Mouse (Mus musculus) liver, embryonic 12.5 days (tissue): ENCODE measurements at regions not wholly inside any gene's neighbourhood (a gene's known extent, or its start where the extent isn't known, plus 50 kb on each side); places are given as distances from the start of the nearest gene placed in this dataset.

Experiments
- ATAC-seq: fragments of 200-750 bp; cut with Nextera tagmentation; 2 replicates; pipeline ENCODE4 v1.8.0; 2017; ENCODE audit warnings: moderate number of reproducible peaks, mild to moderate bottlenecking, moderate library complexity
- H3K27ac ChIP-seq: fragments of 300-500 bp; sonication (generic); 2 replicates; pipeline ENCODE4 v1.5.1; 2016; ENCODE audit warnings: mild to moderate bottlenecking
- H3K27me3 ChIP-seq: fragments of 300-500 bp; sonication (generic); replicated peaks from 2 replicates; pipeline ENCODE4 v1.6.1; 2016; ENCODE audit warnings: mild to moderate bottlenecking, moderate library complexity
- H3K36me3 ChIP-seq: fragments of 300-500 bp; sonication (generic); 2 replicates; pipeline ENCODE4 v1.6.1; 2016; ENCODE audit warnings: mild to moderate bottlenecking, moderate library complexity
- H3K4me1 ChIP-seq: fragments of 300-500 bp; sonication (generic); 2 replicates; pipeline ENCODE4 v1.6.1; 2016
- H3K4me2 ChIP-seq: fragments of 300-500 bp; sonication (generic); 2 replicates; pipeline ENCODE4 v1.6.1; 2016; ENCODE audit warnings: mild to moderate bottlenecking, moderate library complexity
- H3K4me3 ChIP-seq: fragments of 300-500 bp; sonication (generic); 2 replicates; pipeline ENCODE4 v1.5.1; 2016; ENCODE audit warnings: mild to moderate bottlenecking, moderate library complexity
- H3K9ac ChIP-seq: fragments of 300-500 bp; sonication (generic); 2 replicates; pipeline ENCODE4 v1.6.1; 2016; ENCODE audit warnings: mild to moderate bottlenecking, moderate library complexity
- H3K9me3 ChIP-seq: fragments of 300-500 bp; sonication (generic); replicated peaks from 2 replicates; pipeline ENCODE4 v1.6.1; 2016; ENCODE audit warnings: mild to moderate bottlenecking, moderate library complexity
- WGBS: fragments of 180-500 bp; shearing (Covaris S2); methylation state at CpG from one replicate; pipeline ENCODE4 v1.1.7; 2016; ENCODE audit not compliant: insufficient replicate concordance; 5-methylcytosine and 5-hydroxymethylcytosine counted together

DNA sequence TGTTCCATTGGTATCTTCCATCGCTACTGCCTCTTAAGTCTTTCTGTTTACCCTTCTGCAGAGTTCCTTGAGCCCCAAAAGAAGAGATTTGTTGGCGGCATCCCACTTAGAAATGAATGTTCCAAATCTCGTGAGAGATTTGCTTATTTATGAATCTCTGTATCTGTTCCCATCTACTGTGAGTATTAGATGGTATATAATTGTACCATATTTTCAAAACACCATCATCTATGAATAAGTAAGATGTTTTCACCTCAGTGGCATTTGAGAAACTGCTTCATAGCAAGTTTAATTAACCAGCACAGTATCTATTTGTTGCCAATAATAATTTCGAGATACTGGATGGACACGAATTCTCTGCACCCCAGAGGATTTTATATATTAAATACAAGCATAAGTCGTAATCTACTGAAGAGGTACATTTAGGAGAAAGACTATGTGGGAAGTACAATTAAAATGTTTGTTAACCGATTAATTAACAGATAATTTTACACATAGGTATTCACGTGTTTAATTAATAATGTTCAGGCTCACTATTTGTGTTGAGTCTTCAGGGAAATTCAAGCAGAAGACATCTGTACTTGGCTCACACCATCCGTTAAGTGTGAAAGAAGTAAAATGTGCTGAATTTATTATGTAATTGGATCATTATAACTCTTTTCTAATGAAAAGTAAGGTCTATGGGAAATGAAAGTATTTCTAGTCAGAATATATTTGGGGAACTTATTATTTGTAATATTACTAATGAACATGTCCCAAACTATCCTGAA lies 224.0 kb upstream of the Xrcc4 start:
- Histone ChIP-seq H3K9ac (no peak overlapping the region), H3K4me2 (no peak overlapping the region), H3K36me3 (no peaks in the 10 kb centered on the region), H3K27ac (no peak overlapping the region), H3K4me3 (no peak overlapping the region), H3K27me3 (no peaks in the 10 kb centered on the region), H3K9me3 (no peaks in the 10 kb centered on the region), H3K4me1 (no peaks in the 10 kb centered on the region)
- ATAC-seq: no peak
- WGBS: 71% methylated on average over 9 of the region's 9 CpGs

DNA sequence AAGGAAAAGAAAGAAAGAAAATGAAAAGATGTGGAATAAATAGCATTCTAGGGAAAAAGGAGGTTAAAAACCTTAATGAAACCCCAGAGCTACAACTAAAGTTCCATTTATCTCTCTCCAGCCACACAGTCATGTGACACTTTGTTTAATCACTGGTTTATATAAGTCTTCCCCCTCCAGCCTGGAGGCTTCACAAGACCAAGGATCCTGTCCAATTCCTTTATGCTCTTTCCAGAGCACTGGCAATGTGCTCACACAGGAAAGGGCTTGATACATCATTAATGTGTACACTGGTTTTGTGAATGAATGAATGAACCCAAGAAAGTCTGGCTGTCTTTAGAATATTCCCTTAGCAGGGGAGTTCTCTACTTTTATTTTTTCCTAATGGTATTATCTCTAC lies 221.1 kb upstream of the Xrcc4 start:
- Histone ChIP-seq H3K4me1 (no peaks in the 10 kb centered on the region), H3K9me3 (no peaks in the 10 kb centered on the region), H3K27ac (no peak overlapping the region), H3K4me2 (no peak overlapping the region), H3K9ac (no peak overlapping the region), H3K36me3 (no peaks in the 10 kb centered on the region), H3K4me3 (no peak overlapping the region), H3K27me3 (no peaks in the 10 kb centered on the region)
- ATAC-seq: no peak

DNA sequence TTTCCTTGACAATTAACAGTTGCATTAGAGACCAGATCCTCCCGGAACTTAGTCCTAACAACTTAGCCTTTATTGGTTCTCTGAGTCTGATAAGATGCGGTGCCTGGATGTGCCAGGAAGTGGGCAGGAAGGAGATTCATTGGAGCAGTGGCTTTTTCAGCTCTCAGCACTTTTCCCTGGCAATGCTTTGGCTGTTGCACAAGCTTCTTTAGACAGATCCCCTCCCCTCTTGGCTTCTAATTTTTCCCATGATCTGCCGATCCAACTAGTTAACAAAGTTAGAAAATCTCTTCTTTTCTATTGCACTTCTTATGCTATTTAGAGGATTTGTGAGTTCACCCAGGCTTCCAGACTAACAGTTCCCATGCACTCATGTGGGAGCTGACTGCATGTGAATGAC lies 211.1 kb upstream of the Xrcc4 start:
- Histone ChIP-seq H3K4me3 (no peak overlapping the region), H3K4me1 (no peaks in the 10 kb centered on the region), H3K4me2 (no peak overlapping the region), H3K36me3 (no peaks in the 10 kb centered on the region), H3K9ac (no peak overlapping the region), H3K27ac (no peak overlapping the region), H3K9me3 (no peaks in the 10 kb centered on the region), H3K27me3 (no peaks in the 10 kb centered on the region)
- 49% methylated on average over 3 of the region's 3 CpGs for WGBS
- no peak for ATAC-seq

DNA sequence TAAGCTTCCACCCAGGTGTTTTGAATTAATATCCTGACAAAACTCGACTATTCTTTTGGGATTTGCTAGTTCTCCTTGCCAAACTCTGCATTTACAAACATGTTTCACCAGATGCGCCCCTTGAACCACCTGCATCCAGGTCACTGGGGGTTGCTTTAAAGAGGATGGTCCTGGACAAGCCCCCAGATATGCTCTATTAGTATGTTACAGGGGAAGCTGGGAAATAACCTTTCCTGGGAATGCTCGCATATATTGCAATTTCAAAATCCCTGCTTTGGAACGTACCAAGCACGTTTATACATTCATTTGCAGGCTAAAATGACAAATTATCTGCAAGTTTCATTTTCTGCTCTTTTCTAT lies 205.2 kb upstream of the Xrcc4 start:
- 71% methylated on average over 5 of the region's 5 CpGs for WGBS
- no peaks in the 10 kb centered on the region for H3K9me3 ChIP-seq
- no peak overlapping the region for H3K4me3 ChIP-seq
- H3K4me2 ChIP-seq: no peak overlapping the region
- H3K4me1 ChIP-seq: no peaks in the 10 kb centered on the region
- H3K27ac ChIP-seq: no peak overlapping the region
- no peaks in the 10 kb centered on the region for H3K36me3 ChIP-seq
- H3K27me3 ChIP-seq: no peaks in the 10 kb centered on the region
- H3K9ac ChIP-seq: no peak overlapping the region
- no peak for ATAC-seq

DNA sequence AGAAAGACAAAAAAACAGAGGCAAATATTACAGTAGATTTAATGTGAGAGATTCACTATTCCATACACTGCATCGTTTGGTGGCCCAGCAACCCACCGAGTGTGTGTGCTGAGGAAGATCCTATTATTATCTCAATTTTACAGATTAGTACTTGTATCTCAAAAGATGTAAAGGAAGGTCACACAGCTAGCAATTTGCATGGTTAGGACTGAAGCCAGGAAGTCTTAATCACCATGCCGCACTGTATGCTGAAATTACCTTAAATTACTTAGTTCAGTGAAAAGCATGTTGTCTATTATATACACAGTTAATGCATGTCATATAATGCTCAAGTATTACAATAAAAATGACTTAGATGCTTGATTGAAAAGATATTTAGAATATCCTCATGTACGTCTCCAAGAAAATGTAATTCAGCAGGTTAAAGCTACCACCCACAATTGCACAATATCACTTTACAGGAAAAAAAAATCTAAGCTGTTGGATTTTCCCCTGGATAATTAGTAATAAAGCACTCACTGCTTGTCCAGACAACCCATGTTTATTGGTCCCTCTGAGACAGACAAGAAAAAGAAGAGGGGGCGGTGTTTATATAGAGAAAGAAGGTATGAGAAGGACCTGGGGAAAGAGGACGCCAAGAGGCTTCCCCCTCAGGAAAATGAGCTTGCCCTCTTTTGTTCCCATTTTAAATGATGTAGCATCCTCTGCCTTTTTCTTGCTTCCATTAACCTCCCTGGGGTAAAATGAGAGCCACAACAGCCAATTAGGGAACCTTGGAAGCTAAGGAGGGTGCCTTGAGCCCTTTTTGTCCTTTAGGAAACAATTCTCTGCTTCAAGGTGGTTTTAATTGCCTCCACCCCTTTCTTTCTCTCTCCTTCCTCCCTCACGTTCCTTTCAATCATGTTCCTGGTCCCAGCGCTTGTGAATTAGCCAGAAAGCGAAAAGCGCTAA lies 204.6 kb upstream of the Xrcc4 start:
- Histone ChIP-seq H3K4me2 (no peak overlapping the region), H3K27me3 (no peaks in the 10 kb centered on the region), H3K4me1 (no peaks in the 10 kb centered on the region), H3K9me3 (no peaks in the 10 kb centered on the region), H3K9ac (no peak overlapping the region), H3K4me3 (no peak overlapping the region), H3K27ac (no peak overlapping the region), H3K36me3 (no peaks in the 10 kb centered on the region)
- ATAC-seq: no peak
- WGBS: 66% methylated on average over 10 of the region's 10 CpGs

DNA sequence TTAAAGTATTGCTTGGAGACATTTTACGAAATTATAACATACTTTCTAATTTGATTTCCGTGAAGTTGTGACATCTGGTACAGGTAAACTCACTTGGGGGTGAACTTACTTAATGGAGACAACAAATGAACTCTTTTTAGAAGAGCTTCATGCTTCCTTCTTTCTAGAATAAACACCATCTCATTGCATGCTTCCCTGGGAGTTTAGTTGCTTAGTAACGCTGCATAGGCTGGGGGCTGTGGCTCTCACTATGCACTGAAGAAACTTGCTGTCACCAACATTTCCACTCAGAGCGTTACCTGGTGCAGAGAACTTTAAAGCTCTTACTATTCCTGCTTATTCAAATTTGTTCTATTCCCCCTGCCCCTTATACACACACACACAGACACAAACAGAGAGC lies 203.5 kb upstream of the Xrcc4 start:
- Histone ChIP-seq H3K27ac (no peak overlapping the region), H3K4me3 (no peak overlapping the region), H3K4me1 (no peaks in the 10 kb centered on the region), H3K4me2 (no peak overlapping the region), H3K27me3 (no peaks in the 10 kb centered on the region), H3K9me3 (no peaks in the 10 kb centered on the region), H3K36me3 (no peaks in the 10 kb centered on the region), H3K9ac (no peak overlapping the region)
- 64% methylated on average over 4 of the region's 4 CpGs for WGBS
- no peak for ATAC-seq

DNA sequence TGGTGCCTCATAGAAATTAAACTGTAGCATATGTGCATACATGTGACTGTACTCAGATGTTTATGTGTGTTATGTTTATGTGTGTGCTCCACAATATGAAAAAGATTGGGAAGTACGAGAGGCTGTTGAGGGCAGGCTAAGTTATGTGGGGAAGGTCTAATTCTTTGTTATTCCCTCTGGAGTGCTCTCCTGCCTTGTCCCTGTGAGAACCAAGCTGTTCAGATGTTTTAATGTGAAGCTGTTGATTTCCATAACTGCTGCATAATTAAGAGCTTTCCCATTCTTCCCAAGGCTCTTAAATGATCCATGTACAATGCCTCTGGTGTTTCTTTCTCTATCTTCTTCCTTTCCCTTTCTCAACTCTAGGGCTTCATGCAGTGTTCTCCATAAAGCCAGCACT lies 202.7 kb upstream of the Xrcc4 start:
- 64% methylated on average over 1 of the region's 1 CpGs for WGBS
- H3K27me3 ChIP-seq: no peaks in the 10 kb centered on the region
- H3K9ac ChIP-seq: no peak overlapping the region
- ATAC-seq: no peak
- no peak overlapping the region for H3K4me2 ChIP-seq
- H3K27ac ChIP-seq: no peak overlapping the region
- H3K9me3 ChIP-seq: no peaks in the 10 kb centered on the region
- no peaks in the 10 kb centered on the region for H3K4me1 ChIP-seq
- no peak overlapping the region for H3K4me3 ChIP-seq
- no peaks in the 10 kb centered on the region for H3K36me3 ChIP-seq

DNA sequence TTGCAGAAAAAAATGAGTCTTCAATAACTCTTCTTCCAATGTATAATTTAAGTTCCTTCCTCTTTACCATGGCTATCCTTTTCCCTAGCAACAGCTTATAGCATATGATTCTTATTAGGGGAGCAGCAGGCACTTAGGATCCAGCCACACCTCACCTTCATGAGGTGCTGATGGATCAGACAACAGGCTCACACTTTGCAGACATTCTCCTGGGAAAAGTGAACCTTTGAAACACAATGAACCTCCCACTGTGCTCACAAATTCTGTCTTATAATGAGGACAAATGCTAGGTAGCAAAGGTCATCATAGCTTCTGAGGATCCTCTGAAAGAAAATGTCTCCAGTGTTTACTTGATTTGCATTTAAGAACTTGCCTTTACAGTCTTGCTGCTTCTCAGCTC lies 191.6 kb upstream of the Xrcc4 start:
- Histone ChIP-seq H3K36me3 (no peaks in the 10 kb centered on the region), H3K4me3 (no peak overlapping the region), H3K9me3 (0 out of 2 replicates have a peak, but pooled peaks cover 4% of the 10 kb centered on the region), H3K27me3 (no peaks in the 10 kb centered on the region), H3K9ac (no peak overlapping the region), H3K4me1 (no peaks in the 10 kb centered on the region), H3K27ac (no peak overlapping the region), H3K4me2 (no peak overlapping the region)
- no peak for ATAC-seq

DNA sequence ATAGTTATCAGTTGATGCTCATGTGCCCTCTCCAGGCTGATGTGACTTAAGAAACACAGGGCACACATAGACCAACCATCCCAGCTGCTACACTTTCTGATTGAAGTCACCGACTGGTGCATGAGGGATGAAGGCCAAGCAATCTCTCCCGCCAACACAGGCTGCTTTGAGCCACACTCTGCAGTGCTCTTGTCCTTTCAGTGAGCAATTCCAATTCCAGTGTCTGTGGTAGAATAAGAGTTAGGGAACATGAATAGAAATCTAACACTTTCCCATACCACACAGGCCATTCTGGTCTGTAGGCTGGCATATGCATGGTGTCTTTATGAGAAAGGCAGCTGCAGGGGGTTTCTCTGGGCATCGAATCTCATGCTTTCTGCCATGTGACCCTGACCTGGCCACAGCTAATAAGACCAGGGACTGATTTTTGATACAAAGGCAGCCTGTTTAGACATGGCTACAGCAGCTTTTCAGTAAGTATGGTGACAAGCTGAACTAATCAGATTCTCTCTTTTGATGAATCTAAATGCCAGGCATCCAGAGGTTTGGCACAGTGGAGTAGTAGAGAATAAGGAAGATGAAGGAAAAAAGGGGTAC lies 190.5 kb upstream of the Xrcc4 start:
- H3K9ac ChIP-seq: no peak overlapping the region
- no peaks in the 10 kb centered on the region for H3K4me1 ChIP-seq
- no peaks in the 10 kb centered on the region for H3K9me3 ChIP-seq
- ATAC-seq: no peak
- H3K27ac ChIP-seq: no peak overlapping the region
- H3K27me3 ChIP-seq: no peaks in the 10 kb centered on the region
- no peak overlapping the region for H3K4me3 ChIP-seq
- H3K36me3 ChIP-seq: no peaks in the 10 kb centered on the region
- 67% methylated on average over 3 of the region's 3 CpGs for WGBS
- H3K4me2 ChIP-seq: no peak overlapping the region

DNA sequence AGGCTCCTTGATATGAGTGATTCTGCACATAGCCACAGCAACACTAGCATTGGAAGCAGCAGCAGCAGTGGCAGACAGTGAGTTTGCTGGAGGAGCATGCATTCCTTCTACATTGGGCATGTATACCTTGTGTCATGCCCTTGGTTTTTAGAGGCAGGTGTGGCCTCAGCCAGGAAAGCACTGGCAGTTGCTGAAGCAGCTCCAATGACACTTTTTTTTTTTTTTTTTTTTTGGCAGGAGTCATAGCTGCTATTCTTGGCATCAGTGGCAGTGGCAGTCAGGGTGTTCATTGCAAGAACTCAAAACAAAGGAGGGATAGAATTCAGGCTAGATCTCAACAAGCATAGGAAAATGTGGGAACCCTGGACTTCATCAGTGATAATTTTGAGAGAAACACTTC lies 189.9 kb upstream of the Xrcc4 start:
- no peaks in the 10 kb centered on the region for H3K4me1 ChIP-seq
- H3K4me3 ChIP-seq: no peak overlapping the region
- H3K36me3 ChIP-seq: no peaks in the 10 kb centered on the region
- H3K9me3 ChIP-seq: no peaks in the 10 kb centered on the region
- H3K4me2 ChIP-seq: no peak overlapping the region
- no peaks in the 10 kb centered on the region for H3K27me3 ChIP-seq
- ATAC-seq: no peak
- H3K27ac ChIP-seq: no peak overlapping the region
- H3K9ac ChIP-seq: no peak overlapping the region

DNA sequence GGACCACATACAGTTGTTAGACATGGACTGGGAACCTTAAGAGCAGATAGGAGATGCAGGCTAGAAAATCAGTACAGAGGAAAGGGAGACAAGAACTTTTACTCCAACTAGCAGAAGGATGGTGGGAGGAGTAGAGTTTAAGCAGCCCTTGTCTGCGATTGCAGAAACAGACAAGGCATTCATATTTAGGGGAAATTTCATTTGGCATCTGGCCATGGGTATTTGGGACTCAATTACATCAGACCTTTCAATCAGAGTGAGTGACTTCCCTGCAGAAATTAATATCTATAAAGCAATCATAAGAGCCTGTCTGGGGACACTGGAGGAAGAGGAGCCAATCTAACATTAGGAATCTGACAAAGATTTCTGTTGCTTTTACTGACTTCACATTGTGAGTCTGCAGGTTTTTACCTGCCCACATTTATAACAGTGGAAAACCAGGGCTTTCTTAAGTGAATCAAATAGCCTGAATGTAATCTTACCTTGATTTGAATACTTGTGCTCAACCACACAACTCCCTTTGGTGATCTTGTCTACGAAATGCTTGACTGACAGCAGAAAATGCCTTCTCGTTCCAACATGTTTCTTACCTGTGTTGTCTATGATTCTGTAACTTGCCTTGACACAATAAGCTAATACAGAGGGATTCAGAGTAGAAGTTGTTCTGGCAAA lies 169.8 kb upstream of the Xrcc4 start:
- Histone ChIP-seq H3K4me3 (no peak overlapping the region), H3K27ac (no peak overlapping the region), H3K27me3 (no peaks in the 10 kb centered on the region), H3K4me1 (no peaks in the 10 kb centered on the region), H3K4me2 (no peak overlapping the region), H3K9me3 (no peaks in the 10 kb centered on the region), H3K9ac (no peak overlapping the region), H3K36me3 (no peaks in the 10 kb centered on the region)
- 68% methylated on average over 3 of the region's 3 CpGs for WGBS
- no peak for ATAC-seq

DNA sequence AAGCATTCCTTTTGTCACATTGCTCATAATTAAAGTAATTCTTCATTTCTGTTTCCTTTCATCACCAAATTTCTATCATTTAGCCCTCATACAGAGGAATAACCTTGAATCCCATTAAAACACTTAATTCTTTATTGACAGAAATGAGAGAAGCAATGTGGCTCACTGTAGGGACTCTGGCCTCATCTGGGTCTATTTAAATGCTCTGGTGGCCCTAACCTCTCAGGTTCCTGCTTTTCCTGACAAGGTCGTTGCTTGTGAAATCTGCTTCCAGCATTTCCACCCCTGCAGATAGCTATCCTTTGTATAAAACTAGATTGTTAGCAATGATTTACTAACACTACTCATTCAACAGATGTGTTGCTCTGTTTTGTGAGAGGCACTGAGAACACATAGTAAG lies 163.6 kb upstream of the Xrcc4 start:
- no peak overlapping the region for H3K27ac ChIP-seq
- H3K9ac ChIP-seq: no peak overlapping the region
- no peak overlapping the region for H3K4me2 ChIP-seq
- H3K4me1 ChIP-seq: no peaks in the 10 kb centered on the region
- H3K36me3 ChIP-seq: no peaks in the 10 kb centered on the region
- H3K4me3 ChIP-seq: no peak overlapping the region
- no peaks in the 10 kb centered on the region for H3K27me3 ChIP-seq
- no peak for ATAC-seq
- no peaks in the 10 kb centered on the region for H3K9me3 ChIP-seq
- 32% methylated on average over 1 of the region's 1 CpGs for WGBS
